Mouse (Mus musculus): ENCODE data around the gene Rims3. TPM values are rescaled to one million over a fixed set of nuclear protein-coding genes. Genes with fewer than 3 reads are reported as not detected.

The Rims3 gene
- total RNA-seq, 1 experiment from 2014 or later: 1.7 TPM

GRCm38 (mm10) chr4:120924554-120925299 lies 70.1 kb downstream of the Rims3 start, which contains the start of gene Exo5:
Gene Exo5 (minus strand): TSS chr4:120925017.
- peak; percentile 95 for ATAC-seq (replicated peaks; ENCODE audit: insufficient number of reproducible peaks, low FRiP score, low TSS enrichment, poor library complexity, severe bottlenecking)

- ATAC-seq (replicated peaks; ENCODE audit: insufficient number of reproducible peaks, low FRiP score, low TSS enrichment, poor library complexity, severe bottlenecking): peak; percentile 47; the same call in 1 of the 2 replicates
These were observed 70.8 kb downstream of the Rims3 start for GRCm38 (mm10) chr4:120925386-120925785.

GRCm38 (mm10) chr4:120928686-120929085 lies 74.1 kb downstream of the Rims3 start:
- no peak for ATAC-seq (replicated peaks; ENCODE audit: insufficient number of reproducible peaks, low FRiP score, low TSS enrichment, poor library complexity, severe bottlenecking)

- ATAC-seq (replicated peaks; ENCODE audit: insufficient number of reproducible peaks, low FRiP score, low TSS enrichment, poor library complexity, severe bottlenecking): no peak
These were observed 76.1 kb downstream of the Rims3 start for GRCm38 (mm10) chr4:120930736-120931135.

- no peak for ATAC-seq (replicated peaks; ENCODE audit: insufficient number of reproducible peaks, low FRiP score, low TSS enrichment, poor library complexity, severe bottlenecking)
These were observed 80.4 kb downstream of the Rims3 start for GRCm38 (mm10) chr4:120935006-120935405.

Other genes with a start within 250 kb of the Rims3 start
- 2.3 to 15.8 TPM (median 14.1 TPM) in 3 replicates for gene Cited4, start 188.2 kb upstream of the Rims3 start, total RNA-seq (2017)
- not detected in 3 replicates for gene Kcnq4, start 106.2 kb upstream of the Rims3 start, total RNA-seq (2017)
- 46.7 to 97.0 TPM (median 77.6 TPM) in 3 replicates for gene Nfyc, start 23.2 kb upstream of the Rims3 start, total RNA-seq (2017)
- gene Exo5, start 70.2 kb downstream of the Rims3 start, total RNA-seq (2017): 6.7 to 14.7 TPM (median 12.3 TPM) in 3 replicates
- 2.9 to 7.0 TPM (median 5.2 TPM) in 3 replicates for gene Zfp69, start 96.9 kb downstream of the Rims3 start, total RNA-seq (2017)
- 53.3 to 79.2 TPM (median 60.5 TPM) in 3 replicates for gene Smap2, start 162.4 kb downstream of the Rims3 start, total RNA-seq (2017)
- gene Col9a2, start 184.6 kb downstream of the Rims3 start, total RNA-seq (2017): not detected in 3 replicates
- 29.3 to 49.6 TPM (median 39.0 TPM) in 3 replicates for gene Zmpste24, start 243.4 kb downstream of the Rims3 start, total RNA-seq (2017)